Mouse (Mus musculus) erythroblast, adult 5-6 weeks (primary cell): ENCODE measurements at regions not wholly inside any gene's neighbourhood (a gene's known extent, or its start where the extent isn't known, plus 50 kb on each side); places are given as distances from the start of the nearest gene placed in this dataset.

Experiments
- ATAC-seq: replicated peaks from 2 replicates; pipeline ENCODE4 v1.8.0; 2016; ENCODE audit warnings: moderate number of reproducible peaks, mild to moderate bottlenecking, moderate TSS enrichment, inconsistent platforms; ENCODE audit not compliant: poor library complexity, low FRiP score, severe bottlenecking

DNA sequence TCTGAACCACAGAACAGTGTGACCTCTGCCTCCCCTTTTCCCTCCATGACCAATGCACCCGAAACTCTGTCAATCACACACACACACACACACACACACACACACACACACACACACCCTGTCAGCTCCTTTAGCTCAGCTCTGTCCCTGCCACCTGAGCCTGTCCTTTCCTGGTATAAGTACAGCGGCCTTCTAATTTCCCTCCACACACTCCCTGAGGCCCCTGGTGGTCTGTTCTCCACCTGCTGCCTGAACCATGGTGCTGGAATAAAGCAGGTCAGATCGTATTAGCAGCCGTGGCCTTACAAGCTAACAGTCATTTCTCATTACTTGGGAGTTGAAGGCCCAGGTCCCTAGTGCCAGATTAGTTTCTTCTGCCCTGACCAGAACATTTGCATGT lies 132.8 kb upstream of the Tle3 start:
- no peak for ATAC-seq

DNA sequence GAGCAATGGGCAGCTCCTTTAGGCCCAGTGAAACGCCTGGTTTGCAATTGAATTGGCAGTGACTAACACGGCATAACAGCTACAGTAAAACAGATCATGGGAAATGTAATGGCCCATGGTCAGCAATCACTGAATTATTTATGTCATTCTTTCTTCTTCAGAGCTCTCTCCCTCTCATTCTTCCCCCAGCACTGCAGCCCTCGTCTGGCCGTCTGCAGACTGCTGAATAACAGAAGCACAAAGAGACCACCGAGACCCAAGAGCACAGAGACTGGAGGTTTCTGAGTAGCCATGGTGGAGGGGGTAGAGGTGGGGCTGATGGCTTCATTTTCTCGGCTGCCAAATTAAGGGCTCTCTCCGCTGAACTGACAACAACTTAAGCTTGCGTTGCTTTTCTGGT lies 130.7 kb upstream of the Tle3 start:
- no peak for ATAC-seq

DNA sequence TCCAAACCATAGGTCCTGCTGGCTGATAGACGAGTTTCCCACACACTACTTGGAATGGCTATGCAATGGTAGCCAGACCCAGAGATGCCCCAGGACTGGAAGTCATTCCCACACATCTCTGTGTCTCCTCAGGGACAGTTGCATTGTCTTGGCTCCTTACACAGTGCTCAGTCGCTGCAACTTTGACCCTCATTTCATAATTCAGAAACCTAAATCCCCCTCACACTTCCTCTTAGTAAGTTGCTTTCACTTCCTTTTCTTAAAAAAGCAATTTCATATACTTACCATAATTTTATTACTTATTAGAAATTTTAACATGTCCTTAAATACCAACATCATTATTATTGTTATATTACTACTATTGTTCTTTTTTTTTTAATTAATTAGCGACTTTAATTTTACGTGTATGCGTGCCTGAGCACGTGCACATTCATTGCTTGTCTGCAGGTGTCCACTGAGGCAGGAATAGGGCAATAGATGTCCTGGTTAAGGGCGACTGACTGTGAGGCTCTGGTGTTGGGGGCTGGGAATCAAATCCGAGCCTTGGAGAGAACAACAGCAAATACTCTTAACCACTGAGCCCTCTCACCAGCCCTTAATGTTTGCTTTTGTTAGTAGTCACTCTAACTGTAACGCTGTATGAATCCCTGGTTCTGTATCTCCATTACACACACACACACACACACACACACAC lies 129.9 kb upstream of the Tle3 start:
- no peak for ATAC-seq

DNA sequence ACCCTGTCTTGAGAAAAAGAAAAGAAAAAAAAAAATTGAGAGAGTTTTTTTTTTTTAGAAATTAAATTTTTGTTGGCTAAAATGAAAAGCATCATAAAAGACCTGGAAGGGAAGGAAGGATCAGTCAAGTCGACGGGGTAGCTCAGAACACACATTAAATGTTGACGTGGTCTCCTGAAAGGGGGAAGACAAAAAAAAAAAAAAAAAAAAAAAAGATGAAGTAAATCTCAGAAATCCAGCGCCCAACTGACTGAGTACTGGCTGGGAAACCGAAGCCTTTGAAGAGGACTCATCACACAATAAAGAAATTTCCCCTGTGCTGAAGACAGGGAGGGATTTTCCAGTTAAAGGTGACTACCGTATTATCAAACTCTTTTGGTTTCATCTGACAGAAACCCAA lies 128.9 kb upstream of the Tle3 start:
- no peak for ATAC-seq

DNA sequence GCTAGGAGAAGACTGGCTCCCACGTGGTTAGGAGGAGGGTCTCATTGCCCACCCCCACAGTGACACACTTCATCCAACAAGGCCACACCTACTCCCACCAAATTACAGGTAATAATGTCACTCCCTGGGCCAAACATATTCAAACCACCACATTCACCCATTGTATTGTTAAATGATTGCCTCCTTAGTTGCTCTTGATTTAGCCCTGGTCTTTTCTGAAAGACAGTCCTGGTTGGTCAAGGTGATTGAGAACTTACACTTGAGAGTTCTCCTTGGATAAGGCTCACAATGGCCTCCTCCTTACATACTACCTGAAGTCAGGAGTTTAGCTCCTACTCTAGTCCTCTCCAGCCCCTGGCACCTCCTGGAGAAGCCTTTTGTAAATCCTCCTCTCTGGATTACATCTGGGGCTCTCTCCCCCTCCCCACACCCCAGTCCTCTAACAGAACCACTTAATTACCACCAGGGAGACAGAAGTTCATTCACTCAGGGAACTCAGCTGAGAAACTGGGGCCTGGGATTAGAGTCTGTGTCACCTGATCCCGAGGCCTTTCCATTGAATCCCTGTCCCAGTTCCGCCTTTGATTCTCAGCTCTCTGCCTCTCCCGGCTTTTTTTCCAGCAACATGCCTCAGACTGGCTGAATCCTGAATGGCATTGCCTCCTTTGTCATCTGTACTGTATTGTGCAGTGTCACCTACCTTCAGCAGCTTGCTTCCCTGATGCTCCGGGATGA lies 122.3 kb upstream of the Tle3 start:
- ATAC-seq = no peak

DNA sequence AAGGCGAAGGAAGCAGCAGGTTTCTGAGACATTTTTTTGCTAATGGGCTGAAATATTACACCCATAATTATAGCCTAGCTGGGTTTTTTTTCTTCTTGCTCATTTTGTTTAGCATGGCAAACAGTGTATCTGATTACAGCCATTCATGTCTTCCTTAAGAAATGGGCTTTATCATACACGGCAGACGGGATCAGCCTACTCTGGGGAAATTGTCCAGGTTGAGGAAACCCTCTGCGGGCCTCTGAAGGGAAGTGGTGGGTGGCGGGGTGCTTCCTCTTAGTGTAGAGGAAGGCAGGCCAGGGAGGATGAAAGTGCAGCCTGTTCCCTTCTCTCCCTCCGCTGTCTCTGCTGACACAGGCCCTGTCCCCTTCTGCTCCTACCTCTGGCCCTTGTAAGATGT lies 120.6 kb upstream of the Tle3 start:
- ATAC-seq = no peak

DNA sequence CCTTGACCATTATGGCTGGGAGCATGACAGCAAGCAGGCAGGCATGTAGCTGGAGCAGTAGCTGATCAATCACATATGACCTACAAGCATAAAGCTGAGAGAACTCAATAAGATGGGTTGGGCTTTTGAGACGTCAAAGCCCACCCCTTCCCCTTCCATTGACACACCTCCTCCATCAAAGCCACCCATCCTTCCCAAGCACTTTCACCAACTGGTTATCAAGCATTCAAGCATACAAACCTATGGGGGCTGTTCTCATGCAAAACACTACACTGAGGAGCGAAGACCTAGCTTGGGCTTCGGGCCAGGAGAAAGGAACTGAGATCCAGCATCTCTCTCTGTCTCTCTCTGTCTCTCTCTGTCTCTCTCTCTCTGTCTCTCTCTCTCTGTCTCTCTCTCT lies 118.4 kb upstream of the Tle3 start:
- ATAC-seq = no peak

DNA sequence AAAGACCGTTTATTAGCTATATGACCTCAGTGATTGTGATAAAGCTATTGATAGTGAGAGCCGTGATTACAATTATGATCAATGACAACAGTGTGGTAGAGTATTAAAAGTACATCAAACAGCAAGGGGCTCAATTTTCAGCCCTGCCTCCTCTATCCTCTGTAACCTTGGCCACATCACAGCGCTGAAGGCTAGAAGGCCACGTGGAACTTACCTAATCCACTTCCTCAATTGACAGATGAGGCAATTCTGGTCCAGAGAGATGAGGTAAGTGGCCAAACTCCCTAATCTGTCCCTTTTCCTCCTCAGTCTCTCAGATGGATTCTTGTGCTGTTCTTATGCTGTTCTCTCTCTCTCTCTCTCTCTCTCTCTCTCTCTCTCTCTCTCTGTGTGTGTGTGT lies 114.7 kb upstream of the Tle3 start:
- no peak for ATAC-seq

DNA sequence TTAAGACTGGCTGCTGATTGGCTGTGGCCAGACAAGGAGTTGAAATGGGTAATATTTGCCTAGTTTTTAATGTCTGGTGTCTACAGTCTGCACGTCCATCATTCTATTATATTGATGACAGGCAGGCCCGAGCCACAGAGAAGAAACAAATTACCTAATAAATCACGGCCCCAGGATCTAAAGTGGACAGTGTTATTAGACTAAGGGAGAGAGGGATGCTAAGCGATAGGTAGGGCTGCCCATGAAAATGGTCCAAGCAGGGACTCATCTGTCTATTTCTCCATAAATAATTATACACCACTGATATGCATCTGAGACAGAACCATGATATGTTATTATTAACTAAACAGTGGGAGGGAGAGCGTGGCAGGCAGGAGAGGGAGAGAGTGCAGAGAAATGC lies 114.1 kb upstream of the Tle3 start:
- ATAC-seq = no peak

DNA sequence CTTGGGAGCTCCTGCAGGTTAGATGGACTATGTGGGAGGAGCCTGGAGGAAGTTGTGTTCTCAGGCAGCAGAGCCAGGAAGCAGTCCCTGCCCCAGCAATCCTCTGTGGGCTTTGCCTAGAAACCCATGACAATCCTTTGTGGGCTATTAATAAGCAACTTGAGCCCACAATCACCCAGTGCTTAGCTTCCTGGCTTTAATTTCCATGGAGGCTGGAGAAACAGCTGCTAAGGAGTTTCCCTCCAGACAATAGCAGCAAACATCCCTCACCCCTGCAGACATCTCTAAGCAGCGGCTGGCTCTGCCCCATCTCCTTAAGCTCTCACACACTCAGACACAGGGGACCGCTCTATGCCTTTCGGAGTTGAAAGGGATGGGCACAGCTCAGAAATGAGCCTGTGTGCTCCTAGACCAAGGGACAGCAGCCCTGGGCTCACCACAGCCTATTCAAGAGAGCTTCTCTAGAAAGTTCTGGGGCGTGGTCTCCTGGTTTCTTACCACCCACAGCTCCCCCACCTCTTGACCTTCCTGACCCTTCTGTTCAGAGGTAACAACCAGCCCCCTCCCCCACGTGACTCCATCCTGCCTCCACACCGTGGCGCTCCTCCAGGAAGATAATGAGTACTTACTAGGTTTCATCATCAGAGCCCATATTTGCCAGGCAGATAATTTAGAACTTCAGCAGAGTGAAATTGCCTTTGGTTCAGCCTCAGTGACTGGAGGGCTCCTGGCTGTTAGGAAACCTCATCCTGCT lies 112.6 kb upstream of the Tle3 start:
- ATAC-seq = no peak

DNA sequence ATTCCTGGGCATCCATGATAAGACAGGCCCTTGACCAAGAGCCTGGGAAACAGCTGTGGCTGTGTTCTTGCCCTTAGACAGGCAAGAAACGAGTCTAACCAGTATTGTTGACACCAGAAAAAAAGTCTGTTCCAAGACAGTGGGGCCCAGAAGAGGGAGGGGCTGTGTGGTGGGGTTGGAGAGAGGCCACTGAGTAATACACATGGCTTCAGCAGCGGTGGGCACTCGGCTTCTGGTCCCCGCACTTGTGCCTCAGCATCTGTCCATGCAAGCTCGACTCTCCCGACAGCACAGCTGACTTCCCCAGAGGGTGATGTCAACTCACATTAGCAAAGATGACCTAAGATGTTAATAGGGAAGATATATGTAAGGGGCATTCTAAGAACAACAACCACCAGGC lies 110.9 kb upstream of the Tle3 start:
- no peak for ATAC-seq

DNA sequence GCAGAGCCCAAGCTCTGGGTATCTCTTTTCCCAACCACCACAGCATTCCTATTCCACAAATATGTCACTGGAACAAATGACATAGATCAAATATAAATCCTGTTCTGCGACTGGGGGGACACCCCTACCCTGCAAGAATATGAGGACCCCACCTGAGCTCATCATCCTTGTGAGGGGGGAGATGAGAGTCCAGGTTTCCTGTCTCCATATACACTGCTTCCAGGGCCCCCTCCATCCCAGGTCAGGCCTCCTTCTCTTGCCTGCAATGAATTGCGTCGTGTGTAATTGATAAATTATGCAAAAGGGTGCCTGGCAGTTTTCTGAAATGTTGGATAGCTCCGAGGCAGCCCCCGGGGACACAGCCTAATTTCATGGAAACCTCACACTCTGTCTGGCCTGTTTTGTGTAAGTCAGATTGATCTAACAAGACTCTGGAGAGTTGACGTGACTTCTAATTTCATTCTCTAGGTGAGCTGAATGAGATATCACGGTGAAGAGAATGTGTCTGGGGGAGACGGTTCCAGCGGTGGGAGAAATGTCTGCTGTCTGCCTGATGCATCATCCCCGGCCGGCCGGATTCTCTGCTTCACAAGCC lies 110.3 kb upstream of the Tle3 start:
- no peak for ATAC-seq

DNA sequence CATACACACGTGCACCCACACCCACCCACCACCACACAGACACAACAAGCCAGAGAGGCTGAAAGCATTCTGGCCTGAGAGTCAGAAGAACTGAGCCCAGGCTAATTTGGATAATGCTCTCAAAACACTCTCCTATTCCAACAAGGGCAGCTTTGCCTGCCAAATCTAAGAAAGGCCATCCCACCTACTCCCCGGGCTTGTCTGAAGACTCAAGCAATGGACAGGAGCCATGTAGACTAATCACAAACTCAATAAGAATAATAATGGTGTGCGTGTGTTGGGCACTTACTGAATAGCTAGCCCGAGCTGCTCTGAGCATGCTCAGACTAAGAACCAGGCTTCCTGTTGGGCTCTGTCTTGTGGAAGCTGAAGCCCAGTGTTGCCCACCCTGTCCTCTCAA lies 108.8 kb upstream of the Tle3 start:
- ATAC-seq = no peak

DNA sequence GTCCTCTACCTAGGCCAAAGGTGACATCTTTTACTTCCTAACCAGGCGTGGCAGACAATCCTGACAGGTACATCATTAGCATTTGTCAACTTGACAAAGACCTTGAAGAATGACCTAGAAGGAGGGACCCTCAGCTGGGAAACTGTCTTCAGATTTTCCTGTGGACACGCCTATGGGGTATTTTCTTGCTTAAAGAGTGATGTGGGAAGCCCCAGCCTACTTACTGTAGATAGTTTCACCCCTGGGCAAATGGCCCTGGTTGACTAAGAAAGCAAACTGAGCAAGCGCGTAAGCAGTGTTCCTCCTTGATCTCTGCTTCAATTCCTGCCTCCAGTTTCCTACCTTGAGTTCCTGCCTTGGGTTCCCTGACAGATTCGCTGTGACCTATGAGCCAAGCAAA lies 106.7 kb upstream of the Tle3 start:
- no peak for ATAC-seq

DNA sequence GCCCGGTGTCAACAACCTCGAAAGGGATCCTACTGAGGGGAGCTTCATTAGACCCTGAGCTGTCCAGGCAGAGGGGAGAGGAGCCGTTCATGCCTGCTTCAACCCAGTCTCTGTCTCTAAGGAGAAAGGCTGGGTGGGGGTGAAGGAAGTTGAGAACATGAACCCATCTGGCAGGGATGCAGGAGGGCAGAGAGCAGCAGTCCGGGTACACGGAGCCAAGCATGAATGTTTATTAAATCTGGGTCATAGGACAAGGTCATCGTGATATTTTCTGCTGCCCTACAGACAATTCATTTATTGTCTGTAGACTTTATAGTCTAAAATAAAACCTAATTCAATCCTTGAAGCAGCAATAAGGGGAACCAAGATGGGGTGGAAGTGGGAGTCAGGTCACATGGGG lies 105.2 kb upstream of the Tle3 start:
- ATAC-seq = no peak

DNA sequence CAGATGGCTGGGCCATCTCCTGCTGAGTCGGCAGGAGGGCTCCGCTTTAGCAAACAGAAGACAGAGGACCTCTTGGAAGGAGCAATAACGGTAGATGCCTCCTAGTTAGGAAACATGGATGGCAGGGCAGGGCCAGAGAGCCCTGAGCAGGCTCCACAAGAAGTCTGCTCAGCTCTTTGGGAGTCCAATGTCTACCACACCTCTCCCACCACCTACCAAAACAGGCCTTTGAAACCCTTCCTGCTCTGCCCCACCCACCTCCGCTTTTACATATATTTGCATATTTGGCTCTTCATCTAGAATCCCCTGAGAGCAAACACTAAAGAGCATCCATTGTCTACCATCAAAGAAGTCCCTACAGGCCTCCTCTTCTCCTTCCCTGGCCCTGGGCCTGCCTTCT lies 104.6 kb upstream of the Tle3 start:
- ATAC-seq = no peak; the same call in 1 of the 2 replicates

DNA sequence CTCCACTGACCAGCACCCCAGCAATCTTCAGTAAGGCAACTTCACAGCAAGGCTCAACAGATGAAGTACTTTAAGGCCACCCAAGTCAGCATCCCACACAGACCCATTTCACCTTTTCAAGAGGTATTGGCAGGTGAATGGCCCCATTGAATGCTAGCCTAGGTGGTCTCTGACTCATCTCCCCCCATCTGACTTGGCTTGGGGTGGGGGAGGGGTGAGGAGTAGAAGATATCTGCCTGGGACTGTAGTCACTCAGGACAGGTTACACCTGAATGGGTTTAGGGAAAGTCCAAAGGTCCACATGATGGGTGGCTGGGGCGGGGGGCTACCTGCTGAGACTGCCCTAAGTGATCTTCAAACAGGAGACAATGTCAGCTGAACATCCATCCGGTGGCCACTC lies 104.0 kb upstream of the Tle3 start:
- ATAC-seq = no peak

DNA sequence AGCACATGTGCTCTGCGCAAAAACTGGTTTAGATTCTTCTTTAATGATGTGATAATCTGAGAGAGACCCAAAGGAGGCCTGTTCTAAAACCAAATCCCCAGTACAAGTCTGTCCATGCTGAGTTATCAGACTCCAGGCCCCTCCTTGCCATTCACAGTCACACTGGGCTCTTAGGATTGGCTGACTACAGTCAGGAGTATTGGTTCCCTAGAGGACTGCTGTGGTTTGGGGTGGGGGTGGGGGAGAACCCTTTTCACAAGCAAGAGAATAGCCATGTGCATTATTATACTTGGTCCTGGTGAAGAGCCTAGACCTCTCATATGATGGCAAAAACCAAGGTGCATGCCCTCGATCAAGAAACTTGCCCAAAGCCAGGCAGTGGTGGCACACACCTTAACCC lies 103.5 kb upstream of the Tle3 start:
- no peak for ATAC-seq

DNA sequence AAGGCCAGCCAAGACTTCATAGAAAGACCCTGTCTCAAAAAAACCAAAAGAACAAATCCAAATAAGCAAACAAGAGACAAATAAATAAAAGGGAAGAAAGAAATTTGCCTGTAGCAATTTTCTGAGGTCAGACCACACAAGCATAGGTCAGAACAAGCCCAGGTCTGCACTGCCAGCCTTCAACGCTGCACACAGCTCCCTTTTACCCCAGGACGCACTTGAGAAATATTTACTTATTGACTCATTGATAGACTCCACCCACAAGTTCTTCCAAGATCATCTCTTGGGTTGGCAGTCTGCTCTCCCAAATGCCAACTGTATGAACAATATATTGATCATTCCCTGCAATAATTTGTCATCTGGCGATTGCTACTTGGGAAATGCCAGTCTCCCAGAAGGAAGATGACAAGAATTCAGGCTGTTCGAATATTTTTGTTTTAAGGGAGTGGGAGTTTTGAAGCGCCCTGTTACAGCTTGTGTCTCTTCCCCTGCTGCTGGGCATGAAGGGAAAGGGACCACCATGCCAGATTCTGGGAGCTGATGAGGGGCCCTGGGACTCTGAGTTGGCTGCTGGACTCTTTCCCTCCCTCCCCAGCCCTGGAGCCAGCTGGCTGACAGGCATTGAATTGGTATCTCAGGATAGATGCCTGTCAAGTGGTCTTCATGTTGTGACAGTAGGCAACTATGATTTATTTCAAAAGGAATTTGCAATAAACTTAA lies 102.9 kb upstream of the Tle3 start:
- ATAC-seq = no peak

DNA sequence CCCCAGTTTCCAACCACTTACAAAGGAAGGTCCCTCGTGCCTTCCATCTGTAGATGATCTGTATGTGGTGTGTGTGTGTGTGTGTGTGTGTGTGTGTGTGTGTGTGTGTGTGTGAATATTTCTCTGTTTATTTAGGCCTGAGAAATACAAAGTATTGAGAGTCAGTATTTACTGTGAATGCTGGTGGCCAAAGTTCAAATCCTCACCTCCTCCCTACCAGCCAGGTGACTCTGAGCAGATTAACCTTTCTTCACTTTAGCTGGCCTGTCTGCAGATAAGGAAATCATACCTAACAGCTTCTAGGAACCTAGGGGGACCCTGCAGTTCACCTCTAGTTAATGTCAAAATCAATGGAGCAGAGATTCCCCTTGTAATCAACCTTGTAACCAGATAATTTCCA lies 100.9 kb upstream of the Tle3 start:
- ATAC-seq = no peak
